Mouse (Mus musculus): ENCODE measurements around the gene Serinc5. TPM values are rescaled to one million over a fixed set of nuclear protein-coding genes. Genes with fewer than 3 reads are reported as not detected.

Gene Serinc5
- polyA plus RNA-seq, 1 experiment from 2014 or later, result 12.2 TPM

DNA sequence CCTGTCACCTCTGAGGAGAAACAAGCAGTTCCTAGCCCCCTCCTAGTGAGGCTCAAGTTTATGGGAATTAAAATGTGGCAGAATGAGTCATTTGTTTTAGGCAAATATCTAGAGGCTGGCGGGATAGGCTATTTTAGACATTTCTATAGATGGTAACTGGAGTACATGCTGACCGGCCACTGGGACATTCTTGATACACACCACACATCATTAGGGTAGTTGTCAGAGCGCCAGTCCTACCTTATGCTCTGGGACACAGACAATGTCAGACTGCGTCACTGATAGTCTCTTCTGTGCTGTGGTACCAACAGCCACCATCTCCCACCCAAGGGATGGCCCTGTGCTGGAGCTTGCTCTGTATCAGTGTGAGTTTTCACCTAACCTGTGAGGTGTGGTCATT lies 148.2 kb downstream of the Serinc5 start:
- DNase-seq, result no peak
- WGBS (ENCODE audit: insufficient replicate concordance), result 81% methylated on average over 4 of the region's 4 CpGs
- H3K4me2 ChIP-seq (ENCODE audit: low read depth, low read length), result no peak overlapping the region
- H3K9me3 ChIP-seq (ENCODE audit: low read length), result no peaks in the 10 kb centered on the region
- H3K27me3 ChIP-seq (ENCODE audit: insufficient read depth, low read length), result no peaks in the 10 kb centered on the region
- no peaks in the 10 kb centered on the region for H3K36me3 ChIP-seq (replicated peaks; ENCODE audit: insufficient read depth, low read length)
- no peaks in the 10 kb centered on the region for H3K4me1 ChIP-seq (ENCODE audit: insufficient read depth)
- no peak for ATAC-seq
- no peak overlapping the region for H3K9ac ChIP-seq (replicated peaks)
- H3K27ac ChIP-seq (ENCODE audit: low read depth), result no peak overlapping the region
- no peak for TF ChIP-seq EP300 (IDR thresholded peaks at IDR 0.05; ENCODE audit: low read depth)
- TF ChIP-seq CTCF (IDR thresholded peaks at IDR 0.05; ENCODE audit: low read depth), result no peak
- no peak overlapping the region for H3K4me3 ChIP-seq (ENCODE audit: low read depth, low read length)

DNA sequence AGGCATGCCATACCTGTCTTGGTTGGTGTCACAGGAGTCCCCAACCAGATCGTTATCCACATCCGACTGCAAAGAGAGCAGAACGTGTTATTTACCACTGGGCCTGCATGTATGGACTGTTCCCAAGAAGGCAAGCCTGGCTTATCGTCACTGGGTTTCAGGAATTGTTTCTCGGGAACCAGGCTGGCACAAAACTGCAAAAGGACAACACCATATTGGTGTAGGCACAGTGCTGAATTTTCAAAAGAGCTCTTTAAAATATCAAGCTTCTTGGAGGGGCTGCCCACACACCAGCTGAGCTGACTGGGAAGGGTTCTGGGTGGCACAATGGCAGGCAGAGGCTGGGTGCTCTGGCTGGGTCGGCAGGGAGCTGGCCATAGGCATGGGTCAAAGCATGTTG lies 149.6 kb downstream of the Serinc5 start:
- H3K27ac ChIP-seq (ENCODE audit: low read depth), result no peak overlapping the region
- no peaks in the 10 kb centered on the region for H3K9me3 ChIP-seq (ENCODE audit: low read length)
- no peak overlapping the region for H3K4me2 ChIP-seq (ENCODE audit: low read depth, low read length)
- no peaks in the 10 kb centered on the region for H3K27me3 ChIP-seq (ENCODE audit: insufficient read depth, low read length)
- no peaks in the 10 kb centered on the region for H3K4me1 ChIP-seq (ENCODE audit: insufficient read depth)
- WGBS (ENCODE audit: insufficient replicate concordance), result 78% methylated on average over 6 of the region's 6 CpGs
- H3K9ac ChIP-seq (replicated peaks), result no peak overlapping the region
- ATAC-seq (no peak), DNase-seq (no peak)
- TF ChIP-seq EP300 (IDR thresholded peaks at IDR 0.05; ENCODE audit: low read depth) (no peak), CTCF (IDR thresholded peaks at IDR 0.05; ENCODE audit: low read depth) (no peak)
- no peak overlapping the region for H3K4me3 ChIP-seq (ENCODE audit: low read depth, low read length)
- no peaks in the 10 kb centered on the region for H3K36me3 ChIP-seq (replicated peaks; ENCODE audit: insufficient read depth, low read length)

Other genes with a start within 250 kb of the Serinc5 start
- gene Ankrd34b, start 185.2 kb upstream of the Serinc5 start, polyA plus RNA-seq (2015; fragmentation: Nextera tagmentation; extraction: Ambion mirVana), result not detected in 2 replicates
- gene Fam151b, start 127.1 kb upstream of the Serinc5 start, polyA plus RNA-seq (2015; fragmentation: Nextera tagmentation; extraction: Ambion mirVana), result 0.12 TPM in 1 of 2 replicates, not detected in the other
- 1.1 and 1.3 TPM in 2 replicates for gene Zfyve16, start 80.2 kb upstream of the Serinc5 start, polyA plus RNA-seq (2015; fragmentation: Nextera tagmentation; extraction: Ambion mirVana)
- gene Spz1, start 34.9 kb upstream of the Serinc5 start, polyA plus RNA-seq (2015; fragmentation: Nextera tagmentation; extraction: Ambion mirVana), result not detected in 2 replicates
- gene Thbs4, start 183.7 kb downstream of the Serinc5 start, polyA plus RNA-seq (2015; fragmentation: Nextera tagmentation; extraction: Ambion mirVana), result 0.06 and 0.19 TPM in 2 replicates
- gene Mtx3, start 233.7 kb downstream of the Serinc5 start, polyA plus RNA-seq (2015; fragmentation: Nextera tagmentation; extraction: Ambion mirVana), result 0.77 and 0.81 TPM in 2 replicates

All from liver, postnatal 0 days (tissue).